Mouse (Mus musculus): ENCODE measurements around the gene 4933400A11Rik. TPM values are rescaled to one million over a fixed set of nuclear protein-coding genes. Genes with fewer than 3 reads are reported as not detected.

Gene 4933400A11Rik
- polyA plus RNA-seq, 1 experiment from 2014 or later, result not detected

Other genes with a start within 250 kb of the 4933400A11Rik start
- gene Mid1, start 94.4 kb downstream of the 4933400A11Rik start, polyA plus RNA-seq (2014; fragmentation: Nextera tagmentation; extraction: Ambion mirVana), result 8.6 and 10.1 TPM in 2 replicates
- gene Gm21887, start 230.0 kb upstream of the 4933400A11Rik start, polyA plus RNA-seq (2014; fragmentation: Nextera tagmentation; extraction: Ambion mirVana), result 77.4 and 108 TPM in 2 replicates